Mouse (Mus musculus): ENCODE data around the gene Rpgrip1.

Gene Rpgrip1

DNA sequence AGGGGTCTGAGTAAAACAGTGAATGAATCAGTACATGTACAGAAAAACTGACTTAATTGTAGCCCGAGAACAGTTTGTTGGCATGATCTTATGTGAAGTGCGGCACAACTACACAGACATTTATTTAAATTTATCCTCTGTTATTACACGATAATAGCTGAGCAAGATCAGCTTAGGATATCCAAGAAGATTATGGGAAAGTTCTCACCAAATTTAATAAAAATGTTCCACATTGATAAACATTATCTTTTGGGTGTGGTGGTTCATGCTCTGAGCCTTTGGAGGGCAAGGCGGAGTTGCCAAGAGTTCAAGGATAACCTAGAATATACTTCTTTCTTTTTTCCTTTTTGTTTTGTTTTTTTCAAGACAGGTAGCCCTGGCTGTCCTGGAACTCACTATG, 88.9 kb downstream of the Rpgrip1 start:
- ChIA-PET CTCF (no interaction called here), POLR2A (interaction anchor here in 3 of 4 experiments (0.6 to 9.1 kb wide), 10 partner anchors 7 to 246 kb away, joined by 3 to 109 read pairs (median 18); partner anchors contain the start of genes Hnrnpc (in 1 of the 3), Rab2b (in 1 of the 3) and Tox4 (in 1 of the 3))
